Mouse (Mus musculus) thymus, adult 18-20 months (tissue): ENCODE measurements at regions not wholly inside any gene's neighbourhood (a gene's known extent, or its start where the extent isn't known, plus 50 kb on each side); places are given as distances from the start of the nearest gene placed in this dataset.

Experiments used
- DNase-seq, 2 experiments: peaks; one replicate each; pipeline ENCODE4 v3.0.0; 2022; ENCODE audit warnings: mixed read lengths in 2 of 2

DNA sequence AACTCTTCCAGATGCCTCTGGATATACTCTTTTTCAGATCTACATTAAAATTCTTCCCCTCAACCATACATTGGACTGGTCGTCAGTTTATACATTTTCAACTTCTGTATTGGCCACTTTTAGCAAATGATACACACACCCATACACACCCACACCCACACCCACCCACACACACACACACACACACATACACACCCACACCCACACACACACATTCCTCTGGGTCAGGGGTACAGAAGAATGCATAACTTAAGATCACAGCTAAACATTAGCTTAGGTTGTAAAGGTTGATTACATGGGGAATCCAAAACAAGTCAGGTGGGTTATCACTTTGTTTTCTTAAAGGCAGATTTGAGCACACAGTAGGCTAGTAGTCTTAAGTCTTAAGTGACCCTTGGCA is 75.9 kb upstream of the Gm6657 start:
- DNase-seq, result no peak

GRCm38 (mm10) chr12:78119246-78119645 is 74.8 kb upstream of the Gm6657 start:
- no peak for DNase-seq

DNA sequence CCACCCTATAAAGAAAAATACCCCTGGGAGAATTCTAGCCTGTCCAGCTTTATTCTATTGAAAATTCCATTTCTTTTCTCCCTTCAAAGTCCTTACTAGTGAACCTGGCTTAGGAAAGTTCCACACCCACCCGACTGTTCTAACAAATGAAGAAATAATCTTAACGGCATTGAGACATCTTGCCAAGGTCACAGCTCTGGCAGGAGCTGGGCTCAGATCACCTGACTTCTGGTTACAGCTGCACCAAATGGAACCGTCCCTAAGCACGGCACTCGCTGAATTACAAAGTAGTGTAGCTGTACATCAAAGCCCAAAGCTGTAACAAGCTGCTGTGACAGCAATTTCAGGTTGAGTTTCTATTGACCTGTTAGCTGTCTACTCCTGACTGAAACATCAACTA is 74.2 kb upstream of the Gm6657 start:
- no peak for DNase-seq

GRCm38 (mm10) chr12:78129130-78129845 is 64.8 kb upstream of the Gm6657 start:
- DNase-seq, result no peak

DNA sequence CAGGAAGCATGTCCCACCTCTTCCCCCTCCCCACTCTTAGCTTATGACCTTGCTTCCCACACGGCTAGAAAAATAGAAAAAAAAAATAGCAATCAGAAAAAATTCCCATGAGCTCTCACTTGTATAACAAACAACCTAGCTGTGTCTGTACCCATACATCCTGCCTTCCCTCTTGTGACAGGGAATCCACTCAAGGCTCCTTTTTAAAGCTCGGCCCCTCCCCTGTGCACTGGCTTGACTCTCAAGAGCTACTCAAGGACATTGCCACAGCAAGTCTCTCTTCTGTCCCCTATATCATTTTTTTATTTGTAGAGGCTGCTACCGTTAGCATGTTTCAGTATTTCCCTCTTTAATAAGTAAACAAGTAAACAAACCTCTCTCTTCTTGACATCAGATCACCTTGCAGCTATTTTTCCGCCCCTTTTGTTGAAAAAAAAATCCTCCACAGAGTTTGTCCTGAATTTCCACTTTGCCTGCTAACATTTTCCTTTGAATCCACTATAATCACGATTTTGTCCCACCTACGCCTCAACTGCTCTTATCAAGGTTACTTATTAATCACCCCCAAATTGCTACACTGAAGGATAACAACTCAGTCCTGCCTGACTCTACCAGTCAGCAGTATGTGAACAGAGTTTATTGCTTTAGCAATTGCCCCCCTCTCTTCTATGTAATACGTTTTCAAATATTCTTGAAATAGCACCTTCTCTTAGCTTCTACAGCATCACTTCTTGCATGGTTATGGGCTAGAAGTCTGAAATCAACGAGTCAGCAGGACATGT is 61.8 kb upstream of the Gm6657 start:
- DNase-seq, result no peak

DNA sequence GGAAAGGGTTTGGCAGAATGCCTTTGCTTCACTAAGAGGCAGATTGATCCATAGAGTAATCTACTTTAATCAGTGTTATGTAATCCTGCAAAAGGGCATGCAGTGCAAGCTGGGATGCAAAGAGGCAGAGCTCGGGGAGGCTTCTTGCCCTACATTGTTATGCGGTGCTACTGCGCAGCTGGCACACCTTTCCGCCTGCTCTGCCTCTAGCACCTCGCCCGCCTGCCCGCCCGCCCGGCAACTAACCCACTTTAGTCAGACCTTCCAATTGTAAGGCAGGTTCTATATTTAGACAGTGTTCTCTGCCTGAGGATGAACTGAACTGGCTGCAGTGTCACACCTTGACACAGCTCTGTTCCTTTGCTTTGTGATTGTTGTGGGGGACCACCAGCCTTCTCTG is 60.7 kb upstream of the Gm6657 start:
- no peak for DNase-seq

DNA sequence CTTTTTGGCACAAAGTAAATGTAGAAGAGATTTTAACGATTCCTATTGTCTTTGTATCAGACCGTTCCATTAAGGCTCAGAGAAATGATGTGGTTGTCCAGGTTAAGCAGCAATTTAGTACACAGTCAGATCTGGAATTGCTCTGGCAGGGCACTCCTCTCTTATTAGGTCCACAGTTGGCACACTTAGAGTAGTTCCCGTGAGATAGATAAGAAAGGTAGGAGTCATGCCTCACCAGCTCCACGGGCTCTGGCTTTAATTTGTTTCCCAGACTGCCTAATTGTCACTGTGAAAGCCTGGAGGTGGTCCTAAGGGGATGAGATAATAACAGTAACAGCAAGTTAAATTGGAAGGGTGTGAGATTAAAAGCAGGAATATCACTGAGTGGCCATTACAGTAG is 60.1 kb upstream of the Gm6657 start:
- DNase-seq, result no peak

GRCm38 (mm10) chr12:78137196-78137595 is 56.8 kb upstream of the Gm6657 start:
- no peak for DNase-seq

- no peak for DNase-seq
These were observed 55.6 kb upstream of the Gm6657 start for GRCm38 (mm10) chr12:78138467-78138866.
